Mouse (Mus musculus): Measurements from ENCODE around the gene Plekhb1.

GRCm38 (mm10) chr7:100608130-100608741 lies 54.0 kb downstream of the Plekhb1 start, which contains the start of gene Mrpl48:
- TF ChIP-seq ZC3H11A (IDR thresholded peaks at IDR 0.05; ENCODE audit: borderline replicate concordance, low read depth, low read length) (no peak), CHD2 (IDR thresholded peaks at IDR 0.05; ENCODE audit: low read depth, low read length) (no peak)
